Mouse (Mus musculus): ENCODE data around the gene 4933424G06Rik. TPM values are rescaled to one million over a fixed set of nuclear protein-coding genes. Genes with fewer than 3 reads are reported as not detected.

The 4933424G06Rik gene
- total RNA-seq, 2 experiments from 2014 or later = 1.2 to 2.3 TPM

DNA sequence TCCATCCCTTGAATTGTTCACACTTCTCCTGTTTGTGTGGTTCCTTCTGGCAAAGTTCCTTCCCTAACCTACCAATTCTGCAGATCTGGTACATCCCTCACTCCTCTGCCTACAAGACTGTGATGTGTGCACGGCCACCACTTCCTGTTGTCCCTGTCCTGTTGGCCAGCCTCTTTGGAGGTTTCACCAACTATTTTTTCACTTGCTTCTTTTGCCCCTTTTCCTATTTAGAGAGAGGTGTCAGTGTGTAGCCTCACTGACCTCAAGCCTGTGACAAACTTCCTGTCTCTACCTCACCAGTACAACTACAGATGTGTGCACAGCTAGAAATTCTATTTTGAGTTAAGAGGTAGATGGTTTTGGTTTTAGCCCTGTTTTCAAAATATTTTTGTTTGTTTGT, 97.1 kb downstream of the 4933424G06Rik start:
- DNase-seq (ENCODE audit: low spot score in 2 of 2) = no peak
- intact Hi-C loops (cut with DNase I) = no loop called here

Small RNA genes lying within 50 kb of the gene (microRNA-seq; reads per million reads assigned to microRNA genes)
- gene Gm24133 = 0 reads per million in 2 experiments

Other genes with a start within 250 kb of the 4933424G06Rik start
- 10 to 100 TPM; 13.0 to 13.8 TPM for gene Cnnm4, start 238.5 kb upstream of the 4933424G06Rik start, total RNA-seq (2021)
- 10 to 100 TPM; 32.1 to 32.7 TPM for gene Cnnm3, start 198.3 kb upstream of the 4933424G06Rik start, total RNA-seq (2021)
- 1 to 10 TPM; 6.1 to 6.3 TPM for gene Ankrd23, start 173.3 kb upstream of the 4933424G06Rik start, total RNA-seq (2021)
- not detected for gene Gm42417, start 170.7 kb upstream of the 4933424G06Rik start, total RNA-seq (2021)
- gene Ankrd39, start 162.7 kb upstream of the 4933424G06Rik start, total RNA-seq (2021) = 10 to 100 TPM; 11.1 to 13.0 TPM
- gene Sema4c, start 151.8 kb upstream of the 4933424G06Rik start, total RNA-seq (2021) = 10 to 100 TPM; 16.0 to 16.9 TPM
- not detected for gene Fam178b, start 27.0 kb upstream of the 4933424G06Rik start, total RNA-seq (2021)
- gene Cox5b, start 18.7 kb upstream of the 4933424G06Rik start, total RNA-seq (2021) = 100 to 1,000 TPM; 591 to 598 TPM
- 100 to 1,000 TPM; 332 to 370 TPM for gene Actr1b, start 4.3 kb downstream of the 4933424G06Rik start, total RNA-seq (2021)
- gene Zap70, start 51.6 kb downstream of the 4933424G06Rik start, total RNA-seq (2021) = 1 to 10 TPM; 1.4 to 1.9 TPM
- gene Tmem131, start 233.5 kb downstream of the 4933424G06Rik start, total RNA-seq (2021) = 10 to 100 TPM; 53.4 to 55.8 TPM

All from left cerebral cortex, postnatal 25 days (tissue).